Mouse (Mus musculus) lung, adult 2 months (tissue): ENCODE measurements around the gene Rnf144b. TPM values are rescaled to one million over a fixed set of nuclear protein-coding genes. Genes with fewer than 3 reads are reported as not detected.

Experiments
- DNase-seq: peaks from one replicate; pipeline ENCODE4 v3.0.0; 2022
- H3K4me1 ChIP-seq: fragments of 200-500 bp; 2 replicates; pipeline ENCODE4 v1.6.1; 2011; ENCODE audit warnings: low read length; ENCODE audit not compliant: control insufficient read depth, insufficient read depth
- H3K4me3 ChIP-seq: fragments of 200-500 bp; replicated peaks from 2 replicates; pipeline ENCODE3; 2011; ENCODE audit warnings: low read depth, mild to moderate bottlenecking, control low read depth, low read length; ENCODE audit errors: extremely low read depth
- CTCF ChIP-seq: fragments of 200-500 bp; IDR thresholded peaks from 2 replicates; pipeline ENCODE4 v1.5.1; 2011; ENCODE audit warnings: mild to moderate bottlenecking, low read length, control low read depth; ENCODE audit not compliant: insufficient read depth
- POLR2A ChIP-seq: fragments of 200-500 bp; IDR thresholded peaks from 2 replicates; pipeline ENCODE4 v1.6.1; 2011; ENCODE audit warnings: low read depth, mild to moderate bottlenecking, control low read depth, low read length, borderline replicate concordance; ENCODE audit errors: extremely low read depth
- WGBS: fragments of 180-500 bp; shearing (Covaris S2); methylation state at CpG from one replicate; pipeline ENCODE4 v1.1.7; 2018; 5-methylcytosine and 5-hydroxymethylcytosine counted together
- polyA plus RNA-seq: library from polyadenylated mRNA; depleted of rRNA; stranded (reverse); fragments of >200 nt; gene quantifications from 2 replicates; pipeline ENCODE4 v1.2.3, GENCODE M21; 2012

Gene Rnf144b
- polyA plus RNA-seq, 1 experiment = 20.9 TPM

DNA sequence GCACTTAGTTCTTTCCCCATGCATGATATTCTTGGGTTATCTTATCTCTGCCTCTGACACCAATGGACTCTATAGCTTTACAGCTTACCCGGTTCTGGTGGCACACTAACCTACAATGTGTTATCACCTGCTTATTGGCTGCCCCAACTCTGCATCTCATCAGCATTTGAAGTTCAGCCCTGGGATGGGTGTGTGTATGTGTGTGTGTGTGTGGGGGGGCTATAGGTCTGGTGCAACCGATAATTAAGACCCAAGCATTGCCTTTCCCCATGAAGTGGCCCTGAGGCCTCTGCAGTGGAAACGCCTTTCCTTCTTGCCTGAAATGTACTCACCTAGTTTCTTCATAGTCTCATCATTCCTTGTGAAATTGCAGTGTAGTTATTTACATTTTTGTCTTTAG is 6.5 kb upstream of the Rnf144b start:
- WGBS = 83% methylated on average over 3 of the region's 3 CpGs
- TF ChIP-seq POLR2A (no peak), CTCF (no peak)
- no peak for DNase-seq
- Histone ChIP-seq H3K4me1 (no peaks in the 10 kb centered on the region), H3K4me3 (no peak overlapping the region)

DNA sequence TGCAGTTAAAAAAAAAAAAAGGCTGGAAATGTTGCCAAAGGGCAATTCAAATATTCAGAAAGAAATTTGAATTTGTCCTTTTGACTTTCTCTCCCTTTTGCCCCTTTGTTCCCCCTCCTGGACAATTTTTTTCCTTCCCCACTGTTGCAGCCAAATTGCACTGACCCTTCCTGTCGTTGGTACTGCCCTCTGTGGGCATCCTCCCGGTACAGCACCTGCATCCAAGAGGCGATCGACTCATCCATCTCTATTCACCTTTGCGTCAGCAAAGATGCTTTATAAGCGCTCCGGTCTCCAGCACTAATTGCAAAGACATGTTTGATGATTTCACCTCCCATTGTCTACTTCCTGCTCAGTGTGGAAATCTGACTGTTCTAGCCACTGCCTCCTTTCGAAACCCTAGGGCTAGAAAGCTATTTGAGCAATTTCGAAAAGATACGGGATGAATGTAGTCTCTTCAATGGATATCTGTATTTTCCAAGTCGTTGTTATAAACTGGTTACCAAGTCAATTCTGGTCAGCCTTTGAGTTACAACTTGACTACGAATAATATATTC is 1.0 kb upstream of the Rnf144b start:
- peaks cover 4% of the 10 kb centered on the region; the same call in 1 of the 2 replicates for H3K4me1 ChIP-seq
- no peak overlapping the region for H3K4me3 ChIP-seq
- no peak for DNase-seq
- WGBS = 37% methylated on average over 12 of the region's 12 CpGs
- no peak for TF ChIP-seq POLR2A
- TF ChIP-seq CTCF = peak; percentile 49

DNA sequence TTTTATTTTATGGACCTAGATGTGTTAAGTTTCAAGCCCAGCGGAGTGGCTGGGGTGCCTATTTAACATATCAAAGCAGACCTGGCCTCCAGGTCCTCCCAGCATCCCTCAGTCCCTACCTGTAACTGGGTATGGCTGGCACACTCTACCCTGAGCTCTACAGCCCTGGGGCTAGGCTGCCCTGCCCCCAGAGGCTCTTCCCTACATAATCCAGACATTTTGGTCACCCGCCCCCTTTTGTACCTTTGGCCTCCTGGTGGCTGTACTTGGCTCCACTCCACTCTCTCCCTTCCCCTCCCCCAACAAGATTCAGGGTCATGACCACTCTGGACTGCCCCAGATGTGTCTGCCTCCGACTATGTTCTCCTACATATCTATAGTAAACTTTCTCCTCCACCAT is 2.0 kb downstream of the Rnf144b start:
- DNase-seq = no peak
- no peak overlapping the region for H3K4me3 ChIP-seq
- H3K4me1 ChIP-seq = peaks cover 4% of the 10 kb centered on the region; the same call in 1 of the 2 replicates
- WGBS = 63% methylated on average over 3 of the region's 3 CpGs
- no peak for TF ChIP-seq CTCF
- TF ChIP-seq POLR2A = no peak

DNA sequence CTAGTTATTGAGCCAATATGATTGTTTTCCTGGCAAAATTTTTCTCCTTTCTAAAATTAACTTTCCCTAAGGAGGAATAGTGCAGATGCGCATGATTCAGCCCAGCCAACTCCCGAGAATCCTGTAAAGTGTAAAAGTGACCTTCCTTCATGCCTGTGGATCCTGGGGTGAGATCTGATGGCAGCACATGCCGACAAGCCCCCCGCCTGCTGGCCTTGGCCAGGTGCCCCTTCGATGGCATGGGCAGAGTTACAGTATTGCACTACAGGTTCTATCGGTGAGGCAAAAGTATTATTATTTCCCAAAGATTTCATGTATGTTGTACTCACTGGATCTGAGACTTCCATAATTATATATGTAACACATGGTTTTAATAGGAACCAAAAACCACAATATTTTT is 2.5 kb downstream of the Rnf144b start:
- Histone ChIP-seq H3K4me1 (peaks cover 4% of the 10 kb centered on the region; the same call in 1 of the 2 replicates), H3K4me3 (no peak overlapping the region)
- 79% methylated on average over 6 of the region's 6 CpGs for WGBS
- TF ChIP-seq CTCF (no peak), POLR2A (no peak)
- no peak for DNase-seq

DNA sequence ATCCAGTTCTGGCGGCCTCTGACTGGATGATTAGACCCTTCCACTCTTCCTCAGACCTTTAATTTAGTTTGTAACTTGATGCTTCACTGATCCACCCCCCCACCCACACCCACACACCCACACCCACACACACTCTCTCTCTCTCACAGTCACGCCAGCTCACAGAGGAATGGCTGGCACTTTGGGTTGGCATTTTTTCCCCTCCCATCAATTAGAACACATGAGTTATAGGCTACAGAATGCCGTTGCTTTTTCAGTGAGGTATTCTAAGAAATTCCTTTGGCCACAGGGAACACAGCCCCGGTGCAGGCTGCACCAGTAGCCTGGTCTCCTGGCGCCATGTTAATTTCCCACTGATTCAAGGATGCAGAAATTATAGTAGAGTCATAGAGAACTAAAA is 3.1 kb downstream of the Rnf144b start:
- 83% methylated on average over 5 of the region's 5 CpGs for WGBS
- Histone ChIP-seq H3K4me3 (no peak overlapping the region), H3K4me1 (peaks cover 4% of the 10 kb centered on the region; the same call in 1 of the 2 replicates)
- TF ChIP-seq POLR2A (no peak), CTCF (no peak)
- no peak for DNase-seq

DNA sequence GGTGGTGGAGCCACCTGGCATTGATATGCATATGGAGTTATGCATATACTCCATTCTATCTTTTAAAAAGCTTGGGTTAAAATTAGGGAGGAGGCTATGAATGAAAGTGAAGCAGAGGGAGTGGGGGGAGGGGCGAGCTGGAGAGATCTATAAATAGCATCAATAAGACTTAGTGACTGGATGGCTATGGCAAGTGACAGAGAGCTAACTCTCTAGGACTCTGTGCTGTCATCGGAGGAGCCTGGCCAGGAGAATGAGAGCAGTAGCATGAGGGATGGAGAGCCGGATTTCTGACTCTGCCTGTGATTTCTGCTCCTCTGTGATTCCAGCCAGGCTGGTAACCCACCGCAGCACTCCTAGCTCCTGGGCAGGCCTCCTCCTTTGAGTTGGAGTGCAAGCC is 6.6 kb downstream of the Rnf144b start:
- TF ChIP-seq CTCF (no peak), POLR2A (no peak)
- no peaks in the 10 kb centered on the region for H3K4me1 ChIP-seq
- no peak overlapping the region for H3K4me3 ChIP-seq
- 75% methylated on average over 4 of the region's 4 CpGs for WGBS
- no peak for DNase-seq

DNA sequence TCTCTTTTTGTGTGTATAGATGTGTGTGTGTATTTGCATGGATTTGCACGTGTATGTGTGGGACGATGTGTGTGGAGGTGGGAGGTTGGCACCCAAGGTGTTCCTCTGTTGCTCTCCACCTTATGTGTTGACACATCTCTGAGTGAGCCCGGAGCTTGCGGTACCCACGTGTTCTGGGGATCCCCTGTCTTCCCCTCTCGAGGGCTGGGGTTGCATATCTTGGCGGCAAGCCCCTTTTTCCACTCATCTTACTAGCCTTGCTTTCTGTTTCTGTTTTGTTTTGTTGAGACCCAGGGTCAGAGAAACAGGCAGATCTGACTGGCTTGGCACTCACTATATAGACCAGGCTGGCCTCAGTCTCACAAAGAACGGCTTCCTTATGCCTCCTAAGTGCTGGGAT is 10.6 kb downstream of the Rnf144b start:
- TF ChIP-seq CTCF (no peak), POLR2A (no peak)
- Histone ChIP-seq H3K4me3 (no peak overlapping the region), H3K4me1 (no peaks in the 10 kb centered on the region)
- 72% methylated on average over 8 of the region's 8 CpGs for WGBS
- DNase-seq = no peak

DNA sequence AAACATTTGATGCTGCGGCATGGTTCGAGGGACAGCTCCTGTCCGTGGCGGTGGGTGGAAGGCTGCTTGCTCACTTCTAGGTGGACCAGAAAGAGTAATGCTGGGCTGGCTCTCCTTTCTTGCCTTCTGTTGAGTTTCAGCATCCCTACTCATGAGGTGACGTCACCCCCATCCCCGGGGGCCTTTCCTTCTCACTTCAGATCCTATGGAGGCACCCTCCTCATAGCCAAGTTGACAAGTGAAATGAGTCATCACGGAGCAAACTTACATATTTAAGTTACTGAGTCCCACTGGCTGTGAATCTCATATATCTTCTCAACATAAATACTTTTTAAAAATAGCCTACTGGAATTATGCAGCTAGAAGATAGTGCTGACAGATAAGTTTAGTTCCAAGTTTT is 12.4 kb downstream of the Rnf144b start:
- no peak for TF ChIP-seq CTCF
- TF ChIP-seq POLR2A = no peak
- H3K4me3 ChIP-seq = no peak overlapping the region
- 87% methylated on average over 7 of the region's 7 CpGs for WGBS
- no peaks in the 10 kb centered on the region for H3K4me1 ChIP-seq
- DNase-seq = no peak

DNA sequence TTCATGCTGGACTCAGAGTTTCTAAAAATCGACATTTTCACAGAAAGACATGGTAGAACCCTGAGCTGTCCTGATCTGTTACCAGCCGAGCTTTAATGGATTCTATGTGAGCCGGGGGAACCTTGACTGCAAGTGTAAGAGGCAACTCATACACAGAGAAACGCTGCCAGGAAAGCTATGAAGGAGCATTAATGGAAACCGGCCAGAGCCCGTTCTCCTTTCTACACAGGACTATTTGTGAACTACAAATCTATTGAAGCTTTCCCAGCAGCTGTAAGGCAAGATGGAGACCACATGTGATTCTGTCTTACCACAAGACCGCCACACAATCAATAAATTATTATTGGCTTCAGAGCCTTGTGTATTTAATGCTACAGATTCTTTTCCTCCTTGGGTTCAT is 13.3 kb downstream of the Rnf144b start:
- WGBS = 83% methylated on average over 7 of the region's 7 CpGs
- no peak for TF ChIP-seq CTCF
- TF ChIP-seq POLR2A = no peak
- no peak for DNase-seq
- no peaks in the 10 kb centered on the region for H3K4me1 ChIP-seq
- no peak overlapping the region for H3K4me3 ChIP-seq

DNA sequence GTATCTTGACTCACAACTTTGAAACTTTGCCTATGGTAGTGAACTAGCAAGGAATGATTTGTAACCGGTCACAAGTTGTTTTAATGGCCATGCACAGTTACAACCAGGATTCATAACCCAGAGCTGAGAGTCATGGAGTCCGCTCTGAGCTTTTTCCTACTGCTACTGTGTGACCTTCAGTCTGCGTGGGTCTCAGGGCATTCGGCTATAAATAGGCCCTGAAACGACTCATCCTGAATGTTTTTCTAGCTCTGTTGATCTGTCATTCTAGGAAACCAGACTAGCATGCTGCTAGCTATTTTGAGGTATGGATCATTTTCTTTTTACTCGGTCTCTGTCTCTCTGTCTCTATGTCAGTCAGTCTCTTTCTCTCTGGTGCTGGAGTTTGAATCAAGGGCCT is 20.3 kb downstream of the Rnf144b start:
- WGBS = 74% methylated on average over 6 of the region's 6 CpGs
- no peaks in the 10 kb centered on the region for H3K4me1 ChIP-seq
- TF ChIP-seq CTCF (no peak), POLR2A (no peak)
- DNase-seq = no peak
- H3K4me3 ChIP-seq = no peak overlapping the region

DNA sequence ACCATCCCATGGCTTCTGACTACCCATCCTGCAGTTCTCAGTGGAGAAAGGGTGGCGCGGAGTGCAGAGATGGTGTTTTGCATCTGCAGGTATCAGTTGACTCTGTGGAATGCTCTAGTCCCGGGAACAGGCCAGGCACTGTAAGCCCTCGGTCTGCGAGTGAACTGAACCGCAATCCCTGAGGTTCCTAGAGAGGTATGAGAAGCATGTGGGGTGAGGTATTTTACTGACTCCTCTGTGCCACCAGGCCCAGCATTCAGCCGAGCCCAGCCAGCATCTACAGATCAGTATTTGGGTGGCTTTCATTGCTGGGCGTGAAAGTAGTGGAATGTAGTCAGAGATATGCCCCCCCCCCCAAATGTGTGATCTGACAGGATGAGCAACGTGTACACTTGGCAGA is 23.5 kb downstream of the Rnf144b start:
- no peak overlapping the region for H3K4me3 ChIP-seq
- 63% methylated on average over 9 of the region's 9 CpGs for WGBS
- no peaks in the 10 kb centered on the region for H3K4me1 ChIP-seq
- DNase-seq = no peak
- no peak for TF ChIP-seq POLR2A
- TF ChIP-seq CTCF = no peak
